Mouse (Mus musculus): ENCODE results near the gene Lgi2. TPM values are rescaled to one million over a fixed set of nuclear protein-coding genes. Genes with fewer than 3 reads are reported as not detected.
A peak's percentile ranks its signal among the peaks of the same experiment; 100 is the strongest.

The Lgi2 gene
- polyA plus RNA-seq (2015; fragmentation: Nextera tagmentation; extraction: Ambion mirVana), result 8.5 and 9.4 TPM in 2 replicates

DNA sequence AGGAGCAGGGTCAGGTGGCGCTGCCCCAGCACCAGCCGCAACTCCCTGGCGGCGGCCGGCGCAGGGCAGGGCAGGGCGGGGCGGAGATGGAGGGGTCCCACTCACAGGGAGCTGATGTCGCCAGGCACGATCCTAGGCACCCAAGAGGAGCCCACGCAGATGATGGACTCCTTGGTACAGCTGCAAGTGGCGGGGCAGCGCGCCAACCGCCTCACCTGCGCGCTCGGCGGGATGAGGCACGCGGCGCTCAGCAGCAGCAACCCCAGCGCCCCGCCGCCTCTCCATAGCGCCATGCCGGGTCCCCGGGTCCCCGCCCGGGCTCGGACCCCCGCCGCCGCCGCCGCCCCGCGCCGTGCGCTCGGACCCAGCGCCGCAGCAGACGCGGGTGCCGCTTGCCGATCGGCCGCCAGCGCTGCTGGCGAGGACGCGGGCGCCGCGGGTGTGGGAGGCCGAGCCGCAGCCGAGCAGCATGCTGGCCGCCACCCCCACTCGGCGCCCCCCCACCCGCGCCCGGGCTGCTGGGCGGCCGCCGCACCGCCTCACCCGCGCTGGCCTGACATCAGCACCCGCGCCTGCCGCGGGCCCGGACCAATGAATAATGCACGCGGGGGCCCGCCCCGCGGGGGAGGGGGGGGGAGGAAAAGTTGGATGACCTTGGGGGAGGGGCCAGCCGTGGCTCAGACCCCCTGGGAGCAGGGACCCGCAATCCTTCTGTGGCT, at the start of gene Lgi2:
Lgi2 (minus strand) TSS at position 650 of the 719 bp plus-strand sequence.
- H3K9ac ChIP-seq, result peak within 1 kb of the TSS; percentile 60
- H3K36me3 ChIP-seq, result no peaks in the 10 kb centered on the region
- WGBS, result 2% methylated on average over 42 of the region's 83 CpGs
- peak; percentile 84 for ATAC-seq
- peaks cover 16% of the 10 kb centered on the region for H3K4me1 ChIP-seq (replicated peaks)
- H3K4me3 ChIP-seq (replicated peaks), result peak within 1 kb of the TSS; percentile 75
- no peaks in the 10 kb centered on the region for H3K9me3 ChIP-seq
- H3K27me3 ChIP-seq (replicated peaks), result no peaks in the 10 kb centered on the region
- H3K4me2 ChIP-seq (replicated peaks), result peak within 1 kb of the TSS; percentile 97
- peak within 1 kb of the TSS; percentile 54; the same call in 1 of the 2 replicates for H3K27ac ChIP-seq

DNA sequence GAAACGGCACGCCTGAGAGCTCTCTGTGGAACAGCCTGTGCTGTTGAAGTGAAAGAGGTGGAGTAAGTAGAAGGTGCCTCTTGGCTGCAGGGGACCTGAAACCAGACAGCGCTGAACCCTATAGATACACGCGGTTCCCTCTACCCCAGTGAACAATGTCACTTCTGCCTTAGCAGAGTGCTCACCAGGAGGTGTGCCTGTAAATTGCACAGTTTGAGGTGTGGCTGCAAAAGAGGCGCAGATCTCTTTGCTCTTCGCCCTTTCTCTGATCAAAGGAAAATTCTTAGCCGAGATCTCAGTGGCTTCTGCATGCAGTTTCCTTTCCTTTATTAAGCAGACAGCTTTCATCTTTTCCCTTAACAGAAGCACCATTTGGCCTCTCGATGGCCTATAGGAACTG, 49.2 kb upstream of the Lgi2 start:
- Histone ChIP-seq H3K4me2 (replicated peaks) (0 out of 2 replicates have a peak overlapping the region, but pooled peaks have one; percentile 3), H3K4me3 (replicated peaks) (no peak overlapping the region), H3K27me3 (replicated peaks) (no peaks in the 10 kb centered on the region), H3K9ac (no peak overlapping the region), H3K4me1 (replicated peaks) (peaks cover 32% of the 10 kb centered on the region), H3K27ac (0 out of 2 replicates have a peak overlapping the region, but pooled peaks have one; percentile 76), H3K36me3 (no peaks in the 10 kb centered on the region), H3K9me3 (no peaks in the 10 kb centered on the region)
- 48% methylated on average over 9 of the region's 9 CpGs for WGBS
- peak; percentile 30 for ATAC-seq

DNA sequence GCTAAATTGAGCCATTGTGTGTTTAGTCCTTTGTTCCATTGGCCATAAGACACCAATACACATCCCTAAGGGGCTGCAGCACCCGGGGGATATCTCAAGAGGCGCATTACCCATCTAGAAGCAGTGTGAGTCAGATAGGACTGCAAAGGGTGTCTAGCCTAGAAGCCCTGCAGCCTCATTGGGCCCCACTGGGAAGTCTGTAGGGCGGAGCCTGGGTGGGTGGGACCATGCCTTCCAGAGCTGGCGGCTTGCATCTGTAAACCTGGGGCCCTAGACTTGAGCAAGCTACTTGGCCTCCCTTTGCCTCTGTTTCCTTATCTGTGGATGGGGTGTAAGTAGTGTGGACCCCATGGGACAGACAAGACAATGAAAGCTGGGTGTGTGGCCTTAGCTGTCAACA, 48.4 kb upstream of the Lgi2 start:
- H3K27ac ChIP-seq, result 0 out of 2 replicates have a peak overlapping the region, but pooled peaks have one; percentile 76
- ATAC-seq, result no peak

DNA sequence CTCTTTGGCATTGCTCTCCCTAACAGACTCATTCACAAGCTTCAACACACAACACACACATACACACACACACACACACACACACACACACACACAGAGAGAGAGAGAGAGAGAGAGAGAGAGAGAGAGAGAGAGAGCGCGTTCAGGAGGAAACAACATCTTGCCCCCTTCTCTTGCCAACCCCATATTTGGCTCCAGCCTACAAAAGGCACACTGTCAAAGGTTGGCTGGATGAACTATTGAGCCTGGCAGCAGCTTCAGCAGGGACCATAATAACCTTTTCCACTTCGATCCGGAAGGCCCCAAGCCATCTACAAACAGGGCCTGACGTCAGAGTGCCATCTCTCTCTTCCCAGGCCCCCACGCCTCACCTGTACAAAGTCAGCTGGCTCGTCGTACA, 46.5 kb upstream of the Lgi2 start:
- Histone ChIP-seq H3K27me3 (replicated peaks) (no peaks in the 10 kb centered on the region), H3K4me3 (replicated peaks) (no peak overlapping the region), H3K36me3 (no peaks in the 10 kb centered on the region), H3K4me2 (replicated peaks) (no peak overlapping the region), H3K9ac (no peak overlapping the region), H3K27ac (no peak overlapping the region), H3K4me1 (replicated peaks) (peaks cover 24% of the 10 kb centered on the region), H3K9me3 (no peaks in the 10 kb centered on the region)
- ATAC-seq, result no peak
- WGBS, result 82% methylated on average over 8 of the region's 8 CpGs

More for the DNA sequence above, 48.4 kb upstream of the Lgi2 start:
- no peak overlapping the region for H3K4me3 ChIP-seq (replicated peaks)
- no peak overlapping the region for H3K4me2 ChIP-seq (replicated peaks)
- H3K9me3 ChIP-seq, result no peaks in the 10 kb centered on the region
- H3K27me3 ChIP-seq (replicated peaks), result no peaks in the 10 kb centered on the region
- H3K9ac ChIP-seq, result no peak overlapping the region
- 72% methylated on average over 4 of the region's 4 CpGs for WGBS
- H3K36me3 ChIP-seq, result no peaks in the 10 kb centered on the region
- H3K4me1 ChIP-seq (replicated peaks), result peaks cover 32% of the 10 kb centered on the region

DNA sequence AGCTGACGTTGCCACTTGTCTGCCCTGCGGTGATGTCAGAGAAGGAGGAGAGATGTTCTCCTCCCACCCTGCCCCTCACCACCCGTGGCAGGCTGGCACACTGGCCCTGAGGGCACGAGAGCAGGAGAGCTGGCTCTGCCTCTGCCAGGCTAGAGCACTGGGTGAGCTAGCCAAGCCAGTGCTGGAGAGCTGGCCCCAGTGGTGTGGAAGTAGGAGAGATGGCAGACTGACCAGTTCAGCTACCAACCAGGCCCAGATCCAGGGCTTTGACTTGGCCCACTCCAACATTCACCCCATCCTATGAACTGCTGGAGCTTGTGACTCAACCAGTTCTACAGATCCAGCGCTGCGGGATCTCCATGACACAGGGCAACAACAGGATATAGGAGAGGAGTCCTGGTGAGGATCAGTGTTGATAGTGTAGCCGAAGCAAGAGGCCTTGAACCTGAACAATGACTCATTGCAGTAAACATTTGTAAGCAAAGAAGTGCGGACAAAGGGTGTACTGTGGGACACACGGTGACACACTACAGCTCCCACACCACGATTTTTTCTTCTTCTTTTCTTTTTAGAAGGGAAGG, 45.1 kb upstream of the Lgi2 start:
- no peak overlapping the region for H3K4me3 ChIP-seq (replicated peaks)
- 65% methylated on average over 10 of the region's 10 CpGs for WGBS
- peaks cover 15% of the 10 kb centered on the region for H3K4me1 ChIP-seq (replicated peaks)
- H3K27ac ChIP-seq, result no peak overlapping the region
- no peaks in the 10 kb centered on the region for H3K27me3 ChIP-seq (replicated peaks)
- H3K4me2 ChIP-seq (replicated peaks), result no peak overlapping the region
- H3K9me3 ChIP-seq, result no peaks in the 10 kb centered on the region
- no peak for ATAC-seq
- H3K9ac ChIP-seq, result no peak overlapping the region
- no peaks in the 10 kb centered on the region for H3K36me3 ChIP-seq

DNA sequence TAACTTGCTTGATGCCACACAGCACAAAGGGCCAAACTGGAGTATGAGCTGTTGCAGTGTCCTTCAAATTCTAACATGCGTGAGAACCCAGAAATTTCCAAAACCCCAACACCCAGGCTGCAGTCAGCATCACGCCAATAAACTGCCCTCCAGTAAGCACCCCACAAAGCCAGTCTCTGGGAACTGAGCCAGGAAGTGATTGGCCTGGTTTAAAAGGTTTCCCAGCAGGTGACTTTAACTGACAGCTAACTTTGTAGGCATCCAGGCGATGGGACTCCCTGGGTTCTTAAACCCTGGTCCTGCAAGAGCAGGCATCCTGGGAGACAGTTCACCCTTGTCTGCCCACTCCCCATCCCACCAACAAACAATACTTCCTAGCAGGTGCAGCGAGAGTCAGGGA, 44.0 kb upstream of the Lgi2 start:
- ATAC-seq, result no peak

DNA sequence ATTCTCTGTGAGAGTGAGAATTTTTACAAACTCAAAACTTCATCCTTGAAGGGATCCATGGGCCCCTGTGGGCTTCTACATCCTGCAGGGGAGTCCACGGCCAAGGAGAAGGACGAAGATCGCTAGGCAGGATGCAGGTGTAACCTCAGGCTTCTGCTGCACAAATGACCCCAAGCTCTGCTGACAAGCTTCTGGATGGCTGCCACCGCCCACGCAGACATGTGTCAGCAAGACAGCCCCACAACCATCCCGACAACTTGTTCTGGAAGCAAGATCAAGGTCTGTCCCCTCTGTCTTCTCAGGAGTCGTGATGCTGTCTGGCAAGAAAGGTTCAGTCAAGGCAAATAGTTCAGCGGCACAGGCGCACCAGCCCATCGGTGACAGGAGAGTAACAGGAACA, 43.4 kb upstream of the Lgi2 start:
- no peak overlapping the region for H3K27ac ChIP-seq
- no peaks in the 10 kb centered on the region for H3K27me3 ChIP-seq (replicated peaks)
- H3K4me2 ChIP-seq (replicated peaks), result no peak overlapping the region
- ATAC-seq, result no peak
- H3K9me3 ChIP-seq, result no peaks in the 10 kb centered on the region
- H3K9ac ChIP-seq, result no peak overlapping the region
- H3K36me3 ChIP-seq, result no peaks in the 10 kb centered on the region
- WGBS, result 73% methylated on average over 10 of the region's 10 CpGs
- H3K4me3 ChIP-seq (replicated peaks), result no peak overlapping the region
- H3K4me1 ChIP-seq (replicated peaks), result peaks cover 1% of the 10 kb centered on the region

More for the DNA sequence above, 44.0 kb upstream of the Lgi2 start:
- Histone ChIP-seq H3K4me2 (replicated peaks) (no peak overlapping the region), H3K9ac (no peak overlapping the region), H3K4me3 (replicated peaks) (no peak overlapping the region), H3K36me3 (no peaks in the 10 kb centered on the region), H3K27ac (no peak overlapping the region), H3K4me1 (replicated peaks) (peaks cover 8% of the 10 kb centered on the region), H3K9me3 (no peaks in the 10 kb centered on the region), H3K27me3 (replicated peaks) (no peaks in the 10 kb centered on the region)
- 77% methylated on average over 4 of the region's 4 CpGs for WGBS

DNA sequence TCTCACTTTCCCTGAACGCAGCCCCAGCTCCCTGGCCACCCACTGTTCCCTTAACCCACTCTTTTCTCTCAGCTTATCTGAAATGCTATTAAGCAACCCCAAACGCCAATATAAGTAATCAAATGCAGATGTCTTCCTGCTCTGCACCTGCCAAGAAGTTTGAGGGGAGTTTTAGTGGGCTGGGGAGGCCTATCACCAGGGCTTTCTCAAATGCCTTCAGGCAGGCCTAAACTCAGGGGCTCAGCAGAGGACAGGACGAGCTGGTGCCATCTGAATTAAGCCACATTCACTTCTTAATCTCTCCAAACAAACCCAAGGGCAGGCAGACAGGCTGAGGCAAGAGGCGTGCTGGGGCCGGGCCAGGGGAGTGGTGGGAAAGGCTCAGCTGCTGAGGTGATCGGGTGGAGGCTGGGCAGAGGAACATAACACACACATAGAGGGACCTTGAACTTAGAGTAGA, 38.4 kb upstream of the Lgi2 start:
- H3K9me3 ChIP-seq, result no peaks in the 10 kb centered on the region
- H3K4me2 ChIP-seq (replicated peaks), result no peak overlapping the region
- no peak overlapping the region for H3K9ac ChIP-seq
- WGBS, result 50% methylated on average over 6 of the region's 6 CpGs
- ATAC-seq, result peak; percentile 91
- no peaks in the 10 kb centered on the region for H3K36me3 ChIP-seq
- H3K4me1 ChIP-seq (replicated peaks), result 0 out of 2 replicates have a peak, but pooled peaks cover 2% of the 10 kb centered on the region
- no peak overlapping the region for H3K4me3 ChIP-seq (replicated peaks)
- peak overlapping the region; percentile 27 for H3K27ac ChIP-seq
- no peaks in the 10 kb centered on the region for H3K27me3 ChIP-seq (replicated peaks)

DNA sequence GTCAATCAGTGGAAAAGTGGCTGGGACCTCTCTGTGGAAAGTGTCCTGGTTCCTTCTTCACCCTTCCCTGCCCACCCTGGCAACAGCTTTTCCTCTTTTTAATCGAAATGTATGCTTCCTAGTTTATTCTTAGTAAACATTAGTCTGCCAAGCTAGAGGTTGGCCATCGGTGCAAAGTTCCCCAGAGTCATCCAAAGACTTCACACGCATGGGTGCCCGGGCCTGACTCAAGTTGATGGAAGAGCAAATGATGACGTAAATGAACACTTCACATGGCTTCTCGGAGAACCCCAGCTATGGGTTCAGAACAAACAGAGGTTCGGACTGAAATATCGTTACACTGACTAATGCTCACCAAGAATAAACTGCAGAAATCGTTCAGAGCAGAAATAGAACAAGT, 24.4 kb upstream of the Lgi2 start:
- ATAC-seq, result no peak
- Histone ChIP-seq H3K27ac (no peak overlapping the region), H3K9ac (no peak overlapping the region), H3K36me3 (no peaks in the 10 kb centered on the region), H3K4me2 (replicated peaks) (no peak overlapping the region), H3K27me3 (replicated peaks) (no peaks in the 10 kb centered on the region), H3K4me3 (replicated peaks) (no peak overlapping the region), H3K9me3 (no peaks in the 10 kb centered on the region), H3K4me1 (replicated peaks) (no peaks in the 10 kb centered on the region)
- 86% methylated on average over 9 of the region's 9 CpGs for WGBS

DNA sequence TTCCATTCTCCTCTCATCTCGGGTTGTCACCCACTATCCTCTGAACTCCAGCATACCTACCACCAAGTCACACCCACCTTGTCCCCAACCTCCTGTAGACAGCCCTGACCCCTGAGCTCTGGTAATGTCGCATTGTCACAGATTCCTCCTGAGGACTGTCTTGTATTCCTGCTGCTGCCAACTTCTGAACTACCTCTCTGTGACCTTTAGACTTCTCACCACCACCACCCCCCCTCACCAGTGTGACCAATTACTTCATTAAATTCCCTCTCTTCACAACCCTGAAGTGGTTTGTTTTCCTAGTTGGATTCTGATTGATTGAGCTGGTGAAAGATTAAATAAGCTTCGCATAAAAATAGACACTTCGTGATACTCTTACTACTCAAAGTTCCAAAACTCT, 22.4 kb upstream of the Lgi2 start:
- peak; percentile 59; the same call in 1 of the 2 replicates for ATAC-seq
- Histone ChIP-seq H3K27ac (no peak overlapping the region), H3K4me2 (replicated peaks) (no peak overlapping the region), H3K9me3 (no peaks in the 10 kb centered on the region), H3K4me1 (replicated peaks) (no peaks in the 10 kb centered on the region), H3K4me3 (replicated peaks) (no peak overlapping the region), H3K27me3 (replicated peaks) (no peaks in the 10 kb centered on the region), H3K9ac (no peak overlapping the region), H3K36me3 (no peaks in the 10 kb centered on the region)
- WGBS, result 73% methylated on average over 4 of the region's 4 CpGs

DNA sequence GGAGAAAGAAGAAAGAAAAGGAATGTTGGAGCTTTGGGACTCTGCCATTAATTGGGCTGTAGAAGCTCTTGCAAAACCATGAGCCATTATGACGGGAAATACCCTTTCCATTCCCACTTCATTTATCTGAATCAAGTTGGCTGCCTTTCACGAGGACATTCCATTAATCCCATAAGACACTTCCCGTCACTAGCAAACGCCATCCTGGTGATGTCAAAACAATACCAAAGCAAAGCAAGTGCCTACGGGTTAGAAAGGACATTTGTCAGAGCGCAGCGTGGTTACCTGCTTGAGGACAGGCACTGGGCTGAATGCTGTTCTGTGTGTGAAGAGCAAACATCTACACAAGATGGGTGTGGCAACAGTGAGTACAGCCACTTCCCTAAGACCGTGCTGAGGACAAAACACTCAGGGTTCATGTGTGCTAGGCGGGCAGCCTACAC, 21.1 kb upstream of the Lgi2 start:
- H3K4me1 ChIP-seq (replicated peaks), result no peaks in the 10 kb centered on the region
- H3K4me2 ChIP-seq (replicated peaks), result no peak overlapping the region
- no peaks in the 10 kb centered on the region for H3K36me3 ChIP-seq
- no peak overlapping the region for H3K27ac ChIP-seq
- no peaks in the 10 kb centered on the region for H3K27me3 ChIP-seq (replicated peaks)
- ATAC-seq, result no peak
- no peak overlapping the region for H3K9ac ChIP-seq
- H3K4me3 ChIP-seq (replicated peaks), result no peak overlapping the region
- 74% methylated on average over 9 of the region's 9 CpGs for WGBS
- no peaks in the 10 kb centered on the region for H3K9me3 ChIP-seq

DNA sequence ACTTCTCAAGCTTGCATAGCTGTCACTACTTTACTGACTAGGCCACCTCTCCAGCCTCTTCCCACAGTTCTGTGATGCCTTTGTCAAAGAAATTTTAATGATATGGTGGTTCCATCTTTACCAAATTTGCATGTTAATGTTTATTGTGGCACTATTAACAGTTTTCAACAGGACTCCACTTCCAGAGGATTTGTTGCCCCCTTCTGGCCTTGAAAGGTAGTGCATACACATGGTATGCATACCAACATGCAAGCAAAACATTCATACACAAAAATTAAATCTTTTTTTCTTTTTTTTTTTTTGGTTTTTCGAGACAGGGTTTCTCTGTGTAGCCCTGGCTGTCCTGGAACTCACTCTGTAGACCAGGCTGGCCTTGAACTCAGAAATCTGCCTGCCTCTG, 6.3 kb upstream of the Lgi2 start:
- H3K4me1 ChIP-seq (replicated peaks), result no peaks in the 10 kb centered on the region
- H3K4me2 ChIP-seq (replicated peaks), result no peak overlapping the region
- H3K9ac ChIP-seq, result no peak overlapping the region
- 54% methylated on average over 1 of the region's 1 CpGs for WGBS
- peaks cover 6% of the 10 kb centered on the region; the same call in 1 of the 2 replicates for H3K9me3 ChIP-seq
- ATAC-seq, result no peak
- H3K27ac ChIP-seq, result no peak overlapping the region
- no peaks in the 10 kb centered on the region for H3K27me3 ChIP-seq (replicated peaks)
- no peaks in the 10 kb centered on the region for H3K36me3 ChIP-seq
- no peak overlapping the region for H3K4me3 ChIP-seq (replicated peaks)

Measured in intestine, embryonic 15.5 days (tissue).